Mouse (Mus musculus) embryonic facial prominence, embryonic 13.5 days (tissue): Measurements from ENCODE around the gene Egfem1. TPM values are rescaled to one million over a fixed set of nuclear protein-coding genes. Genes with fewer than 3 reads are reported as not detected.
A peak's percentile ranks its signal among the peaks of the same experiment; 100 is the strongest.

ENCODE experiments used
- ATAC-seq: fragments of 200-750 bp; cut with Nextera tagmentation; 2 replicates; pipeline ENCODE4 v1.8.0; 2017; ENCODE audit warnings: low read depth; ENCODE audit not compliant: insufficient number of reproducible peaks, insufficient read depth, low FRiP score, low TSS enrichment
- H3K27ac ChIP-seq: fragments of 300-500 bp; sonication (generic); 2 replicates; pipeline ENCODE4 v1.5.1; 2015; ENCODE audit warnings: moderate library complexity, mild to moderate bottlenecking, inconsistent platforms
- H3K27me3 ChIP-seq: fragments of 300-500 bp; sonication (generic); 2 replicates; pipeline ENCODE4 v1.6.1; 2015; ENCODE audit warnings: mild to moderate bottlenecking, inconsistent platforms
- H3K36me3 ChIP-seq: fragments of 300-500 bp; sonication (generic); 2 replicates; pipeline ENCODE4 v1.6.1; 2015; ENCODE audit warnings: mild to moderate bottlenecking, inconsistent platforms
- H3K4me1 ChIP-seq: fragments of 300-500 bp; sonication (generic); 2 replicates; pipeline ENCODE4 v1.6.1; 2015; ENCODE audit warnings: inconsistent platforms
- H3K4me2 ChIP-seq: fragments of 300-500 bp; sonication (generic); 2 replicates; pipeline ENCODE4 v1.6.1; 2015; ENCODE audit warnings: moderate library complexity, mild to moderate bottlenecking, inconsistent platforms
- H3K4me3 ChIP-seq: fragments of 300-500 bp; sonication (generic); 2 replicates; pipeline ENCODE4 v1.5.1; 2015; ENCODE audit warnings: mild to moderate bottlenecking, inconsistent platforms
- H3K9ac ChIP-seq: fragments of 300-500 bp; sonication (generic); 2 replicates; pipeline ENCODE4 v1.6.1; 2015; ENCODE audit warnings: mild to moderate bottlenecking, inconsistent platforms
- H3K9me3 ChIP-seq: fragments of 300-500 bp; sonication (generic); 2 replicates; pipeline ENCODE4 v1.6.1; 2016; ENCODE audit warnings: inconsistent platforms
- WGBS: fragments of 180-500 bp; shearing (Covaris S2); methylation state at CpG from one replicate; pipeline ENCODE4 v1.1.7; 2015; ENCODE audit warnings: mixed read lengths; 5-methylcytosine and 5-hydroxymethylcytosine counted together
- polyA plus RNA-seq: library from polyadenylated mRNA; unstranded; fragments of >200 nt; fragmentation: Nextera tagmentation; extraction: Ambion mirVana; gene quantifications from 2 replicates; pipeline ENCODE4 v1.2.1, GENCODE M21; 2015

The Egfem1 gene
- polyA plus RNA-seq, 1 experiment from 2014 or later: 1.4 TPM

DNA sequence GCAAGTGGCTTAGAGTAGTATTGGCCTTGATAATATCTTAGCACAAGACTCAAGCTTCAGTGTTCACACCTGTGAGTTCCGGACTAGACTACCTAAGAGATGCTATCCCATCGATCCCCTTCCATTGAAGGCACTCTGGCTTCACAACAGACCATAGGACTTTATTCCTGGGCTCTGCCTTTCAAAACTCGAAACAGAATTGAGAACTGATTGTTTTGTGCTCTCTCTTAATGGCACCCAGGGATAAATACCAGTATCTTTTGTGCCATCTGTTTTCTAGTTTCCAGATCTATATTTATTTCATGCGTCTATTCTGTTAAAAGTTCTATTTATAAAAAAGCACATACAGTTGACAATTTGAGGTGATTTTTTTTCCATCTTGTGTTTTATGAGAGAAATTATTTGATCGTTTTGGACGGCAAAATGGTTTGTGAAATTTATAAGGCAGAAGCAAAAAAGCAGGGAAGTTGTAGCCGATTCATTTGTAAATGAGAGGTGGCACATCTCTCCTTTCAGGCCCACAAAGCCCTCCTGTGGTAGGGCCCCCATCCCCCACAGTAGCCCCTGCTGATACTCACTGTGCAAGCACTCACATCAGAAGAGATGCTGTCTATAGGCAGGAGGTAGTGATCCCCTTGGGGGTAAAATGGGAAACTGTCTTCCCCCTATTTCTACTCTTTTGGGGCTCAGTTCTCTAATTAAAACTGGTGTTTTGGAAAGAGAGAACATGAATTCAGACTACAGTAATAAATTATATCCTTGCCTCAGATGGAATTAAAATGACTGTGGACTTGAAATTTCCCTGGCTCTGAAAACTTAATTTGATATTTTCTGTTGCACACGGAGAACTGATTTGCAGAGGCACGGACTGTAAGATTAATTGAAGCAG is 53.6 kb downstream of the Egfem1 start:
- Histone ChIP-seq H3K36me3 (no peaks in the 10 kb centered on the region), H3K4me3 (no peak overlapping the region), H3K27me3 (peaks cover 16% of the 10 kb centered on the region), H3K4me1 (peaks cover 10% of the 10 kb centered on the region), H3K9me3 (no peaks in the 10 kb centered on the region), H3K27ac (no peak overlapping the region), H3K9ac (no peak overlapping the region), H3K4me2 (peak overlapping the region; percentile 38)
- 27% methylated on average over 9 of the region's 9 CpGs for WGBS
- no peak for ATAC-seq

DNA sequence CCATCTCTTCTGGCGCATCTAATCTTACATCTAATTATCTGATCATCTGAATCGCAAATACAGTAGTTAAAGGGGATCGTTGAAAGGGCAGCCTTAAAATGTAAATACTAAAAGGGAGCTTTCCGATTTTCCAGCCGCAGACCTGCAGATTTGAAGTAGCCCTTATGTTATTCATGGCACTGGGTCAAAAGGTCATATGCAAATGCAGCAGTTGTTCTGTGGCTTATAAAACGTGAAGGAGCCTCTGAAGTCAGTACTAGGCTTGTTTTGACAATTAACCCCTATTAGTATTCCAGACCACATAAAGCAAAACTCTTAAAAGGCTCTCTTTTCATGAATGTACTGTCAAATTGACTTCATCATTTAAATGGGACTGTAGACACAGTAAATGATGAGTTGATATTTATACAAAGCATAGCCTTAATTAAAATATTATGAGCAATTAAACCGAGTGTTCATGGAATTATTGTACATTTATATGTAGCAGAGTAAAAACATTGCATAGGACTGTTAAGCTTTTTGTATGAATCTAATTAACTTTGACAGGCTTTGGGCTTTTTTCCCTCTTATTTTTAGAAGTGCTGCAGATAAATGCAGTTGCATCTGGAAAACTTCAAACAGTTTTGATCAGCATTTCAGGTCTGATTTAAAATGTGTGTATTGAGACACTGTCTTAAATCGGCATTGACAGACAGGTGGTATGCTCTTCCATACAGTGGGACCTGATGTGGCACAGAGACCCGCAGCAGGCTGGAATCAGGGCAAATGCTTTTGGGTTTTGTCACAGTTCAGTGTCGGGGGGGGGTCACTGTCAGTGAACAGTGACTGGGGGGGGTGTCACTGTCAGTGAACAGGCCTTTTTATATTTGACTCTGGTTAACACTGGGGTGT is 54.5 kb downstream of the Egfem1 start:
- Histone ChIP-seq H3K9ac (no peak overlapping the region), H3K36me3 (no peaks in the 10 kb centered on the region), H3K4me1 (peaks cover 10% of the 10 kb centered on the region), H3K27ac (no peak overlapping the region), H3K27me3 (peaks cover 16% of the 10 kb centered on the region), H3K4me2 (no peak overlapping the region), H3K4me3 (no peak overlapping the region), H3K9me3 (no peaks in the 10 kb centered on the region)
- 16% methylated on average over 10 of the region's 10 CpGs for WGBS
- no peak for ATAC-seq

GRCm38 (mm10) chr3:29168401-29168800 is 86.6 kb downstream of the Egfem1 start:
- ATAC-seq: no peak
- Histone ChIP-seq H3K9ac (no peak overlapping the region), H3K9me3 (no peaks in the 10 kb centered on the region; the same call in 1 of the 2 replicates), H3K4me2 (no peak overlapping the region), H3K36me3 (no peaks in the 10 kb centered on the region), H3K27me3 (no peaks in the 10 kb centered on the region), H3K4me3 (no peak overlapping the region), H3K4me1 (no peaks in the 10 kb centered on the region), H3K27ac (no peak overlapping the region)
- WGBS: 72% methylated on average over 4 of the region's 4 CpGs

- no peak for ATAC-seq
- Histone ChIP-seq H3K9ac (no peak overlapping the region), H3K4me1 (no peaks in the 10 kb centered on the region), H3K36me3 (no peaks in the 10 kb centered on the region), H3K9me3 (no peaks in the 10 kb centered on the region; the same call in 1 of the 2 replicates), H3K27ac (no peak overlapping the region), H3K4me2 (no peak overlapping the region), H3K27me3 (no peaks in the 10 kb centered on the region), H3K4me3 (no peak overlapping the region)
- 63% methylated on average over 4 of the region's 4 CpGs for WGBS
Measured at GRCm38 (mm10) chr3:29169003-29169402, 87.2 kb downstream of the Egfem1 start.

GRCm38 (mm10) chr3:29176991-29177390 is 95.2 kb downstream of the Egfem1 start:
- Histone ChIP-seq H3K27ac (no peak overlapping the region), H3K9me3 (no peaks in the 10 kb centered on the region), H3K4me3 (no peak overlapping the region), H3K36me3 (no peaks in the 10 kb centered on the region), H3K9ac (no peak overlapping the region), H3K4me1 (peaks cover 4% of the 10 kb centered on the region; the same call in 1 of the 2 replicates), H3K27me3 (no peaks in the 10 kb centered on the region), H3K4me2 (no peak overlapping the region)
- no peak for ATAC-seq

DNA sequence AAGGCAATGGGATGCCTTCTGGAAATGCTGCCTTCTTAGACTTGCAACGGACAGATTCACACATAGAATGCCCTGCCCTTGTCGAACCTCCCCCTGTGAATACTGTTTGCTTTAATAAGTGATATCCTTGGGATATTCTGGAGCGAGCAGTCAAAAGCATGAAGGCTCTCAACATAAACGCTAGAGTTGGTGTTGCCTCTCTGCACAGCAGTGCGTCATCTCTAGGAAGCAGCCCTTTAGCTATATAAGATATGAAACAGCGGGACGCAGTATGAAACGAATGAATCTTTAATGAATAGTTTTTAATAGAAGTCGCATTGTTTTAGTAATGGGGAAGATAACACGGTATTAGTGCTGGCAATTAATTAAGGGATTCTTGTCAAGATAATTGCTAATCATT is 101.2 kb downstream of the Egfem1 start:
- no peaks in the 10 kb centered on the region for H3K27me3 ChIP-seq
- no peak overlapping the region for H3K27ac ChIP-seq
- no peaks in the 10 kb centered on the region for H3K9me3 ChIP-seq
- WGBS: 84% methylated on average over 10 of the region's 10 CpGs
- no peak overlapping the region for H3K9ac ChIP-seq
- no peaks in the 10 kb centered on the region for H3K36me3 ChIP-seq
- no peak overlapping the region for H3K4me3 ChIP-seq
- H3K4me1 ChIP-seq: 0 out of 2 replicates have a peak, but pooled peaks cover 2% of the 10 kb centered on the region
- H3K4me2 ChIP-seq: no peak overlapping the region
- ATAC-seq: no peak

GRCm38 (mm10) chr3:29183615-29184198 is 101.9 kb downstream of the Egfem1 start:
- 0 out of 2 replicates have a peak, but pooled peaks cover 2% of the 10 kb centered on the region for H3K4me1 ChIP-seq
- no peak overlapping the region for H3K4me3 ChIP-seq
- 36% methylated on average over 7 of the region's 7 CpGs for WGBS
- no peaks in the 10 kb centered on the region for H3K27me3 ChIP-seq
- no peak overlapping the region for H3K4me2 ChIP-seq
- no peak overlapping the region for H3K9ac ChIP-seq
- H3K9me3 ChIP-seq: no peaks in the 10 kb centered on the region
- no peaks in the 10 kb centered on the region for H3K36me3 ChIP-seq
- no peak overlapping the region for H3K27ac ChIP-seq
- no peak for ATAC-seq

- H3K9ac ChIP-seq: no peak overlapping the region
- H3K4me3 ChIP-seq: no peak overlapping the region
- no peak for ATAC-seq
- 0 out of 2 replicates have a peak, but pooled peaks cover 2% of the 10 kb centered on the region for H3K4me1 ChIP-seq
- no peak overlapping the region for H3K27ac ChIP-seq
- 73% methylated on average over 7 of the region's 7 CpGs for WGBS
- H3K36me3 ChIP-seq: no peaks in the 10 kb centered on the region
- H3K4me2 ChIP-seq: no peak overlapping the region
- no peaks in the 10 kb centered on the region for H3K9me3 ChIP-seq
- no peaks in the 10 kb centered on the region for H3K27me3 ChIP-seq
Measured at GRCm38 (mm10) chr3:29184486-29185241, 102.8 kb downstream of the Egfem1 start.

GRCm38 (mm10) chr3:29190263-29190662 is 108.4 kb downstream of the Egfem1 start:
- Histone ChIP-seq H3K4me2 (no peak overlapping the region), H3K9me3 (no peaks in the 10 kb centered on the region), H3K36me3 (no peaks in the 10 kb centered on the region), H3K27ac (no peak overlapping the region), H3K4me3 (no peak overlapping the region), H3K9ac (no peak overlapping the region), H3K4me1 (no peaks in the 10 kb centered on the region), H3K27me3 (no peaks in the 10 kb centered on the region)
- no peak for ATAC-seq
- 74% methylated on average over 6 of the region's 6 CpGs for WGBS

- Histone ChIP-seq H3K9me3 (no peaks in the 10 kb centered on the region), H3K36me3 (no peaks in the 10 kb centered on the region), H3K27me3 (no peaks in the 10 kb centered on the region), H3K27ac (no peak overlapping the region), H3K9ac (no peak overlapping the region), H3K4me2 (no peak overlapping the region), H3K4me3 (no peak overlapping the region), H3K4me1 (no peaks in the 10 kb centered on the region)
- 61% methylated on average over 10 of the region's 10 CpGs for WGBS
- ATAC-seq: no peak
Measured at GRCm38 (mm10) chr3:29197727-29198512, 116.1 kb downstream of the Egfem1 start.
